Comparison of ENCODE assay signal across 9 mouse cellular contexts in genomic region chr4:133200343-133200742, GRCm38 (mm10). TPM values are rescaled to one million over a fixed set of nuclear protein-coding genes. Genes with fewer than 3 reads are reported as not detected.
DNase-seq lines count a peak whose midpoint lies in the region; ATAC-seq and TF ChIP-seq lines count a peak whose summit lies in the region.
"Had no signal": no experiment of that assay in that cellular context is flagged by ENCODE, and none has a peak within 500 bp of the region (broad histone marks: within the 10 kb centered on the region; RNA-seq: fewer than 3 reads in every experiment).

No protein-coding gene starts in this region.

- no peaks in the 10 kb centered on the region for H3K27me3 ChIP-seq in heart, adult 2 months (ENCODE audit: control insufficient read depth, insufficient read depth, low read length)
- H3K27me3 ChIP-seq in intestine, postnatal 0 days (replicated peaks; ENCODE audit: control insufficient read depth, insufficient read depth, low read length): no peaks in the 10 kb centered on the region

- no peak overlapping the region for H3K4me3 ChIP-seq in left cerebral cortex, adult 2 months
- H3K4me3 ChIP-seq in heart, adult 2 months: no peak overlapping the region
- H3K4me3 ChIP-seq in intestine, postnatal 0 days (ENCODE audit: low read depth, low read length): no peak overlapping the region

- TF ChIP-seq EP300 in heart, adult 2 months (IDR thresholded peaks at IDR 0.05; ENCODE audit: insufficient read depth, low read depth, low read length): no peak

- no peaks in the 10 kb centered on the region for H3K36me3 ChIP-seq in heart, adult 2 months (ENCODE audit: control insufficient read depth, insufficient read depth, low read length)
- H3K36me3 ChIP-seq in intestine, postnatal 0 days (ENCODE audit: control insufficient read depth, insufficient read depth): peaks cover 10% of the 10 kb centered on the region

- peak; percentile 2; the same call in 1 of the 2 replicates for ATAC-seq in intestine, postnatal 0 days

- WGBS in heart, adult 2 months: 54% methylated on average over 21 of the region's 21 CpGs
- 45% methylated on average over 21 of the region's 21 CpGs for WGBS in intestine, postnatal 0 days

- H3K27ac ChIP-seq in left cerebral cortex, adult 2 months: peak overlapping the region; percentile 59; the same call in 1 of the 2 replicates
- H3K27ac ChIP-seq in heart, adult 2 months: peak overlapping the region; percentile 13; the same call in 1 of the 2 replicates
- H3K27ac ChIP-seq in intestine, postnatal 0 days (ENCODE audit: low read depth, low read length): peak overlapping the region; percentile 57; the same call in 1 of the 2 replicates

- H3K4me1 ChIP-seq in heart, adult 2 months (ENCODE audit: control insufficient read depth, insufficient read depth, low read length): peaks cover 8% of the 10 kb centered on the region
- H3K4me1 ChIP-seq in intestine, postnatal 0 days (replicated peaks; ENCODE audit: control insufficient read depth, insufficient read depth, low read length): peaks cover 14% of the 10 kb centered on the region

- peak overlapping the region; percentile 13; the same call in 1 of the 2 replicates for H3K4me2 ChIP-seq in intestine, postnatal 0 days (replicated peaks; ENCODE audit: low read depth)

- H3K79me2 ChIP-seq in heart, adult 2 months (replicated peaks; ENCODE audit: control insufficient read depth, insufficient read depth, low read length): no peaks in the 10 kb centered on the region

- no peaks in the 10 kb centered on the region for H3K9me3 ChIP-seq in intestine, postnatal 0 days (ENCODE audit: control insufficient read depth)
- H3K9me3 ChIP-seq: G1E had no signal

- intact Hi-C loops in left cerebral cortex, adult 2 months (cut with DNase I): no loop called here
- intact Hi-C loops in heart, adult 2 months (cut with DNase I): loop anchor here (5.0 kb wide), 1 partner anchor 188 kb away; the partner anchor contains the start of gene Ahdc1

- H3K9ac ChIP-seq in heart, adult 2 months (ENCODE audit: low read depth, low read length): no peak overlapping the region
- H3K9ac ChIP-seq in intestine, postnatal 0 days (ENCODE audit: low read depth, low read length): no peak overlapping the region

- DNase-seq in left cerebral cortex, adult 2 months (ENCODE audit: extremely low spot score in 1 of 2, low spot score in 2 of 2): peak; percentile 59 to 62
- DNase-seq in left cerebral cortex, adult 9 months (ENCODE audit: low spot score in 2 of 2): no peak
- DNase-seq in brain, embryonic 14.5 days (ENCODE audit: low read depth): peak; percentile 78
- DNase-seq in heart, adult 2 months: peak; percentile 63 to 64
- peak; percentile 61 for DNase-seq in lung, postnatal 14 days
- no peak for DNase-seq in spleen, postnatal 36 days (ENCODE audit: low spot score in 2 of 2)
- no peak for DNase-seq in embryo, embryonic 9.5 days (ENCODE audit: extremely low spot score)

- no peak for TF ChIP-seq CTCF in left cerebral cortex, adult 2 months (IDR thresholded peaks at IDR 0.05)
- no peak for TF ChIP-seq CTCF in brain, embryonic 14.5 days (IDR thresholded peaks at IDR 0.05; ENCODE audit: borderline replicate concordance, extremely low read depth, insufficient read depth, insufficient read length)
- TF ChIP-seq CTCF in heart, adult 2 months (IDR thresholded peaks at IDR 0.05): no peak
- no peak for TF ChIP-seq CTCF in intestine, postnatal 0 days (IDR thresholded peaks at IDR 0.05; ENCODE audit: low read depth)

- no peak for TF ChIP-seq POLR2A in brain, embryonic 14.5 days (IDR thresholded peaks at IDR 0.05; ENCODE audit: borderline replicate concordance, extremely low read depth, insufficient read depth, insufficient read length, poor library complexity, severe bottlenecking)
- no peak for TF ChIP-seq POLR2A in heart, adult 2 months (IDR thresholded peaks at IDR 0.05; ENCODE audit: insufficient read depth, low read depth, low read length)

RNA-seq across cellular contexts. Expression of gene Cd164l2, which starts 11.6 kb away (rescaled TPM):
- total RNA-seq in left cerebral cortex, adult 2 months (2021): 1 to 10 TPM; 7.3 to 7.7 TPM
- 0.74 and 0.85 TPM in 2 replicates for polyA plus RNA-seq in brain, embryonic 14.5 days (2012; rRNA removed)
- total RNA-seq in heart, adult 2 months (2021): not detected
- 0.53 and 0.66 TPM in 2 replicates for polyA plus RNA-seq in heart, adult 2 months (2012; rRNA removed)
- 0.58 and 0.94 TPM in 2 replicates for polyA plus RNA-seq in intestine, postnatal 0 days (2015; fragmentation: Nextera tagmentation; extraction: Ambion mirVana)
- total RNA-seq: G1E had no signal
- polyA plus RNA-seq: G1E had no signal

RNA-seq across cellular contexts. Expression of gene Gpr3, which starts 12.0 kb away (rescaled TPM):
- total RNA-seq in left cerebral cortex, adult 2 months (2021): 10 to 100 TPM; 12.5 to 15.6 TPM
- polyA plus RNA-seq in brain, embryonic 14.5 days (2012; rRNA removed): 2.7 and 3.1 TPM in 2 replicates
- total RNA-seq in heart, adult 2 months (2021): under 1 TPM in 1 of 2 experiments, not detected in 1; 0.11 TPM
- 0.15 and 0.37 TPM in 2 replicates for polyA plus RNA-seq in heart, adult 2 months (2012; rRNA removed)
- polyA plus RNA-seq in intestine, postnatal 0 days (2015; fragmentation: Nextera tagmentation; extraction: Ambion mirVana): 0.05 TPM in 1 of 2 replicates, not detected in the other

RNA-seq across cellular contexts. Expression of gene Map3k6, which starts 40.3 kb away (rescaled TPM):
- 10 to 100 TPM in 1 of 2 experiments, 1 to 10 TPM in 1; 5.3 to 10.6 TPM for total RNA-seq in left cerebral cortex, adult 2 months (2021)
- 2.1 and 2.4 TPM in 2 replicates for polyA plus RNA-seq in brain, embryonic 14.5 days (2012; rRNA removed)
- 10 to 100 TPM; 16.3 to 27.3 TPM for total RNA-seq in heart, adult 2 months (2021)
- polyA plus RNA-seq in heart, adult 2 months (2012; rRNA removed): 12.0 and 15.7 TPM in 2 replicates
- 1.8 TPM in 2 replicates for polyA plus RNA-seq in intestine, postnatal 0 days (2015; fragmentation: Nextera tagmentation; extraction: Ambion mirVana)

Comparison
In these comparisons a context has a peak if more than half of its experiments do, and no peak if none do; other contexts are left out.
1. DNase-seq: peak in left cerebral cortex, adult 2 months (2 of 2), brain, embryonic 14.5 days (single experiment), heart, adult 2 months (2 of 2) and lung, postnatal 14 days (single experiment); none in left cerebral cortex, adult 9 months (0 of 2), spleen, postnatal 36 days (0 of 2) and embryo, embryonic 9.5 days (single experiment).
2. Peak in every context shown above with its lines, with median percentiles within 50 percentile points of each other: H3K27ac ChIP-seq.